ENCODE assay signal across 7 mouse cellular contexts in the genomic region with DNA sequence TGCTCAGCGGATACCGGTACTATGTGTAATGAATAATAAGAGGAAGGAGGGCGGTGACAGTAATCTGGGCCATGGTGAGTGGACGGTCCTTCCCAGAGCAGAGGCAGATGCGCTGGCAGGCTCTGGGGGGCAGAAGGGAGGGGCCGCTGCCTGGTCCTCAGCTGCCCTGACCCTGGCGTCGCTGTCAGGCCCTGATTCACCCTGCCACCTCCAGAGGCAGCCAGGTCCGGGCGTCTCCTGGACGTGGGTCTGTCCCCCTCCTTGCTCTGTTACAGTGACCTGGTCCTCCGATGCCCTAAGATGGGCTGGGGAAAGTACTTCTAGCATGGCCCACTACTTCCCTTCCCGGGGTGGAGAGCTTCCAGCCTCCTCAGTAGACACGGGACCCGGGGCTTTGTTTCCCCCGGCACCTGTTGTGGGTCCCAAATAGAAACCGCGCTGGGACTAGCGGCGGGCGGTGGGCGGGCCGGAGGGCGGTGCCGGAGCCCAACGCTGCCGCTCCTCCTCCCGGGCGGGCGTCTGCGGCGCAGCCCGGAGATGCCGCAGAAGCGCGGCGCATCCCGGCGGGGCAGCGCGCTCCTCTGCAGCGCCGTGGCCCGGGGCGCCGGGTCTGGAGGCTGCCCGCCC.
DNase-seq lines count a peak whose midpoint lies in the region; ATAC-seq lines count a peak whose summit lies in the region.

No protein-coding gene starts in this region.

- 1% methylated on average over 42 of the region's 47 CpGs for WGBS in intestine, embryonic 14.5 days
- 1% methylated on average over 41 of the region's 47 CpGs for WGBS in limb, embryonic 11.5 days
- under 1% methylated on average over 46 of the region's 47 CpGs for WGBS in midbrain, embryonic 11.5 days

- peak overlapping the region; percentile 53 for H3K9ac ChIP-seq in intestine, embryonic 14.5 days (ENCODE audit: low read length)
- H3K9ac ChIP-seq in limb, embryonic 11.5 days (ENCODE audit: low read length): peak overlapping the region; percentile 78
- peak overlapping the region; percentile 86 for H3K9ac ChIP-seq in midbrain, embryonic 11.5 days (ENCODE audit: low read length)

- H3K4me2 ChIP-seq in intestine, embryonic 14.5 days (ENCODE audit: low read length): peak overlapping the region; percentile 99
- peak overlapping the region; percentile 98 for H3K4me2 ChIP-seq in limb, embryonic 11.5 days (ENCODE audit: low read depth, severe bottlenecking)
- peak overlapping the region; percentile 99 for H3K4me2 ChIP-seq in midbrain, embryonic 11.5 days

- no peaks in the 10 kb centered on the region for H3K36me3 ChIP-seq in intestine, embryonic 14.5 days (ENCODE audit: control insufficient read depth, insufficient read depth, low read length)
- H3K36me3 ChIP-seq in limb, embryonic 11.5 days (ENCODE audit: control insufficient read depth, insufficient read depth, low read length): no peaks in the 10 kb centered on the region
- H3K36me3 ChIP-seq in midbrain, embryonic 11.5 days (ENCODE audit: control insufficient read depth, insufficient read depth, low read length): no peaks in the 10 kb centered on the region

- peak overlapping the region; percentile 62 for H3K4me3 ChIP-seq in intestine, embryonic 14.5 days (ENCODE audit: low read depth, low read length)
- peak overlapping the region; percentile 77 for H3K4me3 ChIP-seq in limb, embryonic 11.5 days (ENCODE audit: low read depth, low read length)
- H3K4me3 ChIP-seq in midbrain, embryonic 11.5 days (ENCODE audit: low read depth, low read length): peak overlapping the region; percentile 79

- peak; percentile 82 for ATAC-seq in common myeloid progenitor, adult 5-6 weeks (replicated peaks; ENCODE audit: low read depth, poor library complexity, severe bottlenecking)
- peak; percentile 84 for ATAC-seq in intestine, embryonic 14.5 days (replicated peaks; ENCODE audit: low FRiP score, low TSS enrichment, low read depth)
- ATAC-seq in limb, embryonic 11.5 days (ENCODE audit: insufficient number of reproducible peaks, low FRiP score, low TSS enrichment, low read depth): peak; percentile 59
- ATAC-seq in midbrain, embryonic 11.5 days (ENCODE audit: low FRiP score): peak; percentile 89

- intact Hi-C loops in gastrocnemius, postnatal 36 days (cut with DNase I): no loop called here

- 0 out of 2 replicates have a peak, but pooled peaks cover 5% of the 10 kb centered on the region for H3K27me3 ChIP-seq in intestine, embryonic 14.5 days (replicated peaks; ENCODE audit: control insufficient read depth, insufficient read depth, low read length)
- H3K27me3 ChIP-seq in limb, embryonic 11.5 days (ENCODE audit: control insufficient read depth, insufficient read depth, low read length): no peaks in the 10 kb centered on the region
- no peaks in the 10 kb centered on the region for H3K27me3 ChIP-seq in midbrain, embryonic 11.5 days (ENCODE audit: control insufficient read depth, insufficient read depth, low read length)

- H3K27ac ChIP-seq in intestine, embryonic 14.5 days (ENCODE audit: low read depth): no peak overlapping the region
- H3K27ac ChIP-seq in limb, embryonic 11.5 days (replicated peaks; ENCODE audit: low read depth, low read length): no peak overlapping the region
- peak overlapping the region; percentile 65 for H3K27ac ChIP-seq in midbrain, embryonic 11.5 days (ENCODE audit: low read depth, low read length)

- H3K9me3 ChIP-seq in intestine, embryonic 14.5 days (ENCODE audit: control insufficient read depth, low read length): no peaks in the 10 kb centered on the region
- no peaks in the 10 kb centered on the region for H3K9me3 ChIP-seq in limb, embryonic 11.5 days (ENCODE audit: control insufficient read depth, low read length)
- no peaks in the 10 kb centered on the region for H3K9me3 ChIP-seq in midbrain, embryonic 11.5 days (ENCODE audit: control insufficient read depth, low read length)

- peaks cover 8% of the 10 kb centered on the region; the same call in 1 of the 2 replicates for H3K4me1 ChIP-seq in intestine, embryonic 14.5 days (replicated peaks; ENCODE audit: control insufficient read depth, insufficient read depth, low read length)
- H3K4me1 ChIP-seq in limb, embryonic 11.5 days (ENCODE audit: control insufficient read depth, insufficient read depth, low read length): peaks cover 13% of the 10 kb centered on the region
- peaks cover 24% of the 10 kb centered on the region for H3K4me1 ChIP-seq in midbrain, embryonic 11.5 days (ENCODE audit: control insufficient read depth, insufficient read depth, low read length)

- DNase-seq in adrenal gland, adult (ENCODE audit: inconsistent age in 2 of 2, low spot score in 1 of 2): peak; percentile 80 to 93
- peak; percentile 70 to 74 for DNase-seq in gastrocnemius, postnatal 36 days
- peak; percentile 79 for DNase-seq in intestine, embryonic 14.5 days (ENCODE audit: low spot score)
- peak; percentile 68 for DNase-seq in limb, embryonic 11.5 days (ENCODE audit: low spot score)
- peak; percentile 96 for DNase-seq in midbrain, embryonic 11.5 days (ENCODE audit: low spot score, missing footprints)
- peak; percentile 77 for DNase-seq in skeletal muscle tissue, adult 2 months (ENCODE audit: low read depth, low spot score)
